ENCODE assay signal across 27 mouse cellular contexts in genomic region chr15:60134515-60134914, GRCm38 (mm10).
DNase-seq lines count a peak whose midpoint lies in the region; ATAC-seq and TF ChIP-seq lines count a peak whose summit lies in the region.
"Had no signal": no experiment of that assay in that cellular context is flagged by ENCODE, and none has a peak within 500 bp of the region (broad histone marks: within the 10 kb centered on the region; RNA-seq: fewer than 3 reads in every experiment).

No protein-coding gene starts in this region.

- WGBS in kidney, postnatal 0 days: 39% methylated on average over 1 of the region's 1 CpGs
- 7% methylated on average over 1 of the region's 1 CpGs for WGBS in lung, embryonic 14.5 days
- WGBS in spleen, adult 2 months: 66% methylated on average over 1 of the region's 1 CpGs

- no peaks in the 10 kb centered on the region for H3K4me1 ChIP-seq in kidney, postnatal 0 days (replicated peaks; ENCODE audit: insufficient read depth, low read length)
- 0 out of 2 replicates have a peak, but pooled peaks cover 2% of the 10 kb centered on the region for H3K4me1 ChIP-seq in lung, embryonic 14.5 days (ENCODE audit: insufficient read depth)
- peaks cover 5% of the 10 kb centered on the region for H3K4me1 ChIP-seq in spleen, adult 2 months (ENCODE audit: control insufficient read depth, insufficient read depth, insufficient read length)
- H3K4me1 ChIP-seq: embryonic facial prominence, embryonic 12.5 days; forebrain, embryonic 12.5 days; forebrain, embryonic 15.5 days; heart, embryonic 10.5 days; heart, embryonic 13.5 days had no signal

- H3K27ac ChIP-seq in kidney, postnatal 0 days: no peak overlapping the region
- H3K27ac ChIP-seq in lung, embryonic 14.5 days (ENCODE audit: low read depth): no peak overlapping the region
- H3K27ac ChIP-seq in spleen, adult 2 months (ENCODE audit: insufficient read depth, low read length): peak overlapping the region; percentile 29; the same call in 1 of the 2 replicates
- H3K27ac ChIP-seq: embryonic facial prominence, embryonic 12.5 days; forebrain, embryonic 12.5 days; forebrain, embryonic 15.5 days; heart, adult 2 months; heart, embryonic 10.5 days; heart, embryonic 13.5 days; hindbrain, embryonic 14.5 days; hindbrain, postnatal 0 days had no signal

- no peaks in the 10 kb centered on the region for H3K9me3 ChIP-seq in kidney, postnatal 0 days (replicated peaks; ENCODE audit: low read length)
- no peaks in the 10 kb centered on the region for H3K9me3 ChIP-seq in lung, embryonic 14.5 days (ENCODE audit: low read depth, low read length)
- H3K9me3 ChIP-seq: embryonic facial prominence, embryonic 12.5 days; forebrain, embryonic 12.5 days; forebrain, embryonic 15.5 days; heart, embryonic 10.5 days; heart, embryonic 13.5 days had no signal

- H3K9ac ChIP-seq in kidney, postnatal 0 days (ENCODE audit: low read depth, low read length): no peak overlapping the region
- H3K9ac ChIP-seq in lung, embryonic 14.5 days: no peak overlapping the region
- H3K9ac ChIP-seq: embryonic facial prominence, embryonic 12.5 days; forebrain, embryonic 12.5 days; forebrain, embryonic 15.5 days; heart, embryonic 13.5 days; hindbrain, embryonic 14.5 days had no signal

- H3K36me3 ChIP-seq in kidney, postnatal 0 days (ENCODE audit: insufficient read depth, low read length): no peaks in the 10 kb centered on the region
- no peaks in the 10 kb centered on the region for H3K36me3 ChIP-seq in lung, embryonic 14.5 days (ENCODE audit: insufficient read depth)
- no peaks in the 10 kb centered on the region for H3K36me3 ChIP-seq in spleen, adult 2 months (ENCODE audit: control insufficient read depth, insufficient read depth, low read length)
- H3K36me3 ChIP-seq: embryonic facial prominence, embryonic 12.5 days; forebrain, embryonic 12.5 days; forebrain, embryonic 15.5 days; heart, embryonic 10.5 days; heart, embryonic 13.5 days had no signal

- no peak overlapping the region for H3K4me2 ChIP-seq in kidney, postnatal 0 days (ENCODE audit: low read length)
- H3K4me2 ChIP-seq in lung, embryonic 14.5 days: no peak overlapping the region
- H3K4me2 ChIP-seq: embryonic facial prominence, embryonic 12.5 days; forebrain, embryonic 12.5 days; forebrain, embryonic 15.5 days; heart, embryonic 13.5 days; hindbrain, embryonic 14.5 days had no signal

- H3K27me3 ChIP-seq in kidney, postnatal 0 days (ENCODE audit: insufficient read depth, low read length): no peaks in the 10 kb centered on the region
- no peaks in the 10 kb centered on the region for H3K27me3 ChIP-seq in lung, embryonic 14.5 days (ENCODE audit: insufficient read depth, low read length)
- H3K27me3 ChIP-seq in spleen, adult 2 months (ENCODE audit: control insufficient read depth, insufficient read depth, low read length): no peaks in the 10 kb centered on the region
- H3K27me3 ChIP-seq: embryonic facial prominence, embryonic 12.5 days; forebrain, embryonic 12.5 days; forebrain, embryonic 15.5 days; heart, embryonic 13.5 days had no signal

- H3K4me3 ChIP-seq in kidney, postnatal 0 days (replicated peaks; ENCODE audit: low read depth, low read length): no peak overlapping the region
- H3K4me3 ChIP-seq in lung, embryonic 14.5 days (ENCODE audit: low read depth, low read length): no peak overlapping the region
- no peak overlapping the region for H3K4me3 ChIP-seq in spleen, adult 2 months (ENCODE audit: extremely low read depth, insufficient read depth, insufficient read length)
- H3K4me3 ChIP-seq: embryonic facial prominence, embryonic 12.5 days; erythroblast, embryonic 14.5 days; forebrain, embryonic 12.5 days; forebrain, embryonic 15.5 days; heart, adult 2 months; heart, embryonic 10.5 days; heart, embryonic 13.5 days had no signal

- no peak for TF ChIP-seq CTCF in kidney, postnatal 0 days (IDR thresholded peaks at IDR 0.05; ENCODE audit: low read depth)
- no peak for TF ChIP-seq CTCF in lung, embryonic 14.5 days (IDR thresholded peaks at IDR 0.05; ENCODE audit: low read depth)
- TF ChIP-seq CTCF in spleen, adult 2 months (IDR thresholded peaks at IDR 0.05; ENCODE audit: extremely low read depth, insufficient read depth, insufficient read length, insufficient replicate concordance): no peak

- DNase-seq in kidney, postnatal 0 days (ENCODE audit: low spot score): peak; percentile 5
- DNase-seq in kidney, postnatal 14 days: no peak
- peak; percentile 79 for DNase-seq in lung, embryonic 14.5 days
- DNase-seq in lung, postnatal 25 days (ENCODE audit: low spot score): no peak
- DNase-seq in spleen, adult 2 months (ENCODE audit: low read depth in 1 of 2, low spot score in 2 of 2): no peak
- DNase-seq in spleen, postnatal 4 days (ENCODE audit: low spot score in 2 of 2): no peak
- DNase-seq in mesoderm, embryonic 11.5 days (ENCODE audit: low read depth, low spot score): peak; percentile 9
- no peak for DNase-seq in left cerebral cortex, adult 11 months (ENCODE audit: low spot score)
- DNase-seq: adrenal gland, postnatal 10 days; adrenal gland, postnatal 36 days; cerebellum, adult 18-20 months; cerebellum, adult 9-10 months; cerebellum, postnatal 14 days; gastrocnemius, postnatal 10 days; gastrocnemius, postnatal 36 days; heart, adult 2 months; heart, postnatal 14 days; heart, postnatal 4 days had no signal

- no peak for TF ChIP-seq POLR2A in spleen, adult 2 months (IDR thresholded peaks at IDR 0.05; ENCODE audit: low read depth, low read length)

- ATAC-seq in kidney, postnatal 0 days (replicated peaks; ENCODE audit: low FRiP score, low read depth): no peak
- ATAC-seq in lung, embryonic 14.5 days (ENCODE audit: insufficient read depth): peak; percentile 92
- ATAC-seq: CD4-positive, CD25-positive, alpha-beta regulatory T cell, adult 4 months; forebrain, embryonic 15.5 days; hindbrain, postnatal 0 days had no signal

Comparison
In these comparisons a context has a peak if more than half of its experiments do, and no peak if none do; other contexts are left out.
1. DNase-seq: peak in kidney, postnatal 0 days (single experiment), lung, embryonic 14.5 days (single experiment) and mesoderm, embryonic 11.5 days (single experiment); none in kidney, postnatal 14 days (single experiment), lung, postnatal 25 days (single experiment), spleen, adult 2 months (0 of 2), spleen, postnatal 4 days (0 of 2) and left cerebral cortex, adult 11 months (single experiment).